Mouse (Mus musculus): Measurements from ENCODE around the gene Kctd17.
A peak's percentile ranks its signal among the peaks of the same experiment; 100 is the strongest.

Gene Kctd17

GRCm38 (mm10) chr15:78414157-78414556 is 14.2 kb upstream of the Kctd17 start:
- DNase-seq (ENCODE audit: low read depth, low spot score): no peak

DNA sequence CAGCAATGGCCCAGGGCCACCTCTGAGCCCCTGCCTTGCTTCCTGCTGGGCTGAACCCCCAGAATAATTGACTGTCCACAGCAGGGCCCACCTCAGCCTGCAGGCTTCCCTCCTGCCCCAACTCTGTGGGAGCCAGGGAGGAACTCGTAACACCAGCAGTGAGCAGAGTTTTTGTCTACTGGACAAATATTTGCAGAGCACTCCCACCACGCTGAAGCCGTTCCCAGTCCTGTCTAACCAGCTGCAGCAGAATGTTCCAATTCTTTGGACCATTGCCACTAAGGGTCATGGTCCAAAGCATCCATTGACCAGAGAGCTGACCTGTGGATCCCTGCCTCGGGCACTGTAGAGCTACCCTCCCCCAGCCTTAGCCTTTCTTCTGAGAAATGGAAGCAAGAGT is 11.4 kb upstream of the Kctd17 start:
- DNase-seq (ENCODE audit: low read depth, low spot score): no peak

DNA sequence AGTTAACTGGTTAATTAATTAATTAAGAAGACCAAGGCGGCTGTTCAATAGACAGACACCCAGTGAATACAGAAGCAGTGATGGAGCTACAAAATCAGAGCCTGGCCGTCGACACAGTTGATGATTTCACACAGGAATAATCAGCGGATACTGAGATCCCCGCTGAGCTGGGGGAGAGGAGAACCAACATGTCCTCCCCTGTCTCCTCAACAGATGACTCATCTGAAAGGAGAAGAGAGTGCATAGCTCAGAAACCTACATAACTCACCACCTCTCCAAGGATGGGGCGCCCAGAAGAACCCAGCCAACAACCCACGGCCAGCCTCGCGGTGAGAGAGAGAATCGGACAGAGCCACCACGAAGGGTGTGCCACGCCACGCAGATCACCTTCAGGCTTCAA is 8.0 kb upstream of the Kctd17 start:
- no peak for DNase-seq (ENCODE audit: low read depth, low spot score)

GRCm38 (mm10) chr15:78422046-78422956 is 6.1 kb upstream of the Kctd17 start:
- peak; percentile 72 for DNase-seq (ENCODE audit: low read depth, low spot score)

DNA sequence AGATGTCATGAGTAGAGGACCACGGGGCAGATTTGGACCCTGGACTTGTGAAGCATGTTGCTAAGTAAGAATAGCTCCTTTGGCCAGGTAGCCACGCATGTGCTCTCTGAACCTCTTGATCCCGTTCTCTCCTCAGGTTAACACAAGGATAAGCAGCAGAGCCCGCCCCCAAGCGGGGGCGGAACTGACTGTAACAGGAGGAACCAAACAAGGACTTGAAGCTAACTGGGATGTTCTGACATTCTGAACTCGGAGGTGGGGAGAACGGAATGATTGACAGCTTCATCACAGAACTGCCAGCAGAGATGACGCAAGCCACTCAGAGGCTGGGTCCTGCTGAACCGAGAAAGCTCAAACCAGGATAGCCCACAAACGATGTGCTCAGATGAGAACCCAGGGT is 3.9 kb upstream of the Kctd17 start:
- DNase-seq (ENCODE audit: low read depth, low spot score): no peak

DNA sequence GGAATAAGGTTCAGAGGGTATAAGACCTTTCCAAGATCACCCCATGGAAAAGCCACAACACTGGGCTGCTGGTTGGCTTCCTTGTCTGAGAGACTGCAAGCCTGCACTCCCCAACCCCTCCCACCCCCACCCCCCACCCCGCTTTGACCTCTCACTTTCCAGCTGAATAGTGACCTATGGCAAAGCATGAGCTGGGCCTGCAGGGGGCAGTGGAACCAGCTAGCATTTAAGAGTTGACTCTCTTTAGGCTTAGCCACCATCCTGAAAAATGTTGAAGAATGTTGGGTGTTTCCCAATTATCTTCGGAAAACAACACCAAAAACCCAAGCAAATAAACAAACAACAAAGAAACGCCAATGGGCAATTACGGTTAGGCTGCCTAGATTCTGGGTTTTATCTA is 3.1 kb upstream of the Kctd17 start:
- DNase-seq (ENCODE audit: low read depth, low spot score): no peak

DNA sequence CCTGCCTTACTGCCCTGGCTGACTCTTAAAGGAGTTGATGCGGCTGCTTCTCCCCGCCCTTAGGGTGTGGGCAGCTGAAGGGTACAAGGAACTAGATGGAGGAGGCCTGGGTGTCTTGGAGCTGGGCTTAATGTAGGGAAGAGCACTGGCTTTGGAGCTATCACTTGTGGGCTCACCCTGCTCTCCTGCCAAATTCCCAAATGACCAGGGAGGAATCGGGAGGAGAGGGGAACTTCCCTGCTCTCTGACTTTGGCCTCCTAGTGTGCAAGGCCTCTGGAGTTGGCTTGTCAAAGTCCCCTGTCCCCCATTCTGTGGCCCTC is 735 bp downstream of the Kctd17 start:
- no peak for DNase-seq (ENCODE audit: low read depth, low spot score)

DNA sequence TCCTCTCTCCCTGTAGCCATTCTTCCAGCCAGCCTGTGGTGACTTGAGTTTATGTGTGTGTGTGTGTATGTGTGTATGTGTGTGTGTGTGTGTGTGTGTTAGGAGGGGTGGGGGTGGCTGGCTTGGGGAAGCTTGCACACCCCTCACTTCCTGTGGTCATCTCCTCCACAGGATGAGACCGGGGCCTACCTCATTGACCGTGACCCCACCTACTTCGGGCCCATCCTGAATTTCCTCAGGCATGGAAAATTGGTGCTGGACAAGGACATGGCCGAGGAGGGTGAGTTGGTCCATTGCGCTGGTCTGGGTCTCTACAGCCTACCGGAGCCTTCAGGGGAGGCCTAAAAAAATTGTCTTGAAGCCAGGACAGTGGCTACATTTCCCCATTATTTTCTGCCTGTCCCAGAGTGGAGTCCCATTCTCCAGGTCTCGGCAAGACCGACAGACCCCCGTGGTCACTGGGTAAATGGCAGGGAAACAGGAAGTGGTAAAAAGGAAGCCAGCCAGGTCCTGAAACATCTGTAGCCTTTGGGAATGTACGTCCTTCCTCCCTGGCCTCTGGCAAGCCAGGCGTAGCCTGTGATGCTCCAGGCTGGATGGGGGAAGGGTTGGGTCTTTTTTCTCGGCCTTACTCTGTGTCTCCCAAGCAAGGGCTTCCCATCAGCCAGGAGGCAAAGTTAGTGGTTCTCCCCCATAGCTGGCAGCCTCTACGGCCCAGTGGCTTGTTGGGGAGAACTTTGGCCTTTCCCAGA is 1.7 kb downstream of the Kctd17 start:
- no peak for DNase-seq (ENCODE audit: low read depth, low spot score)

- DNase-seq (ENCODE audit: low read depth, low spot score): no peak
Observed at GRCm38 (mm10) chr15:78430874-78431273, 2.5 kb downstream of the Kctd17 start.

DNA sequence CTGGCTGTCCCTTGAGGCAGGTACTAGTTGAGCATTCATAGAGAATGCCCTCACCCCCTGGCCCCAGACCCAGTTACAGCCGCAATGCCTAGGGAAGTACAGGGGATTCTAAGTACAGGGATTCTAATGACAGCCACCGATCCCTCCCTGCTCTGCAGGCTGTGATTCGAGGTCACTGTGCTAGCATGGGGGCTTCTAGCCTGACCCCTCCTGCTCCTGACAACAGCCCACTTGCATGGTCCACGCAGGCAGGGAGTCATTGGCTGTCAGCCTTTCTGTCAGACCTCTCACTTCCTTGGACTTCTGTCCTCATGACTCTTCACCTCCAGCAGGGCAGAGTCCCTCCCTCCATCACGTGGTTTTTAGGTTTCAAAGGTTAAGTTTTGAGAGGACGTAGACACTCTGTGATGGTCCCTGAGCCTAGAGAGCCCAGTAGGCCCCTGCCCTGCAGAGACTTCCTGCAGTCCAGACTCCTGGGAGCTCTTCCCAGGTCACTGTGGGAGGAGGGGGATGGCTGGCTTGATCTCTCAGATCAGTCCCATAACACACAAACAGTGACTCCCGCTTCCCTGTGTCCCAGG is 3.3 kb downstream of the Kctd17 start:
- DNase-seq (ENCODE audit: low read depth, low spot score): no peak

GRCm38 (mm10) chr15:78434896-78435520 is 6.6 kb downstream of the Kctd17 start:
- DNase-seq (ENCODE audit: low read depth, low spot score): peak; percentile 37

DNA sequence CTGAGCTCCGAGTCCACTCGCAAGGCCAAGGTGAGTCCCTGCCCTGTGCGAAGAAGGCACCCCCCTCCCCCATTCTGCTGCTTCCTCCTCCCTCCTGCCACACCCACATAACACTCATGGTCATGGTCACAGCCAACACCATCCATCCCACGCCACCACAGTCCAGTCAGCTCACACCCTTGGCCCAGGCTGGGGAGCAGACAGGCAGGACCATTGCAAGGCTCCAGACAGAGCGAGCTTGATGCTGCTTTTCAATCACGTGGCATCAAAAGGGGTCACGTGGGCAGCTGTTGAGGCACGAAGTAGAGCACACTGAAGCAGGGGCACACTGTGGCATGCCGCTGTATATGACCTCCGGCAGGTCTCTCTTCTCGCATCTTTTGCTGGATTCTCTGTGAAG is 7.3 kb downstream of the Kctd17 start:
- DNase-seq (ENCODE audit: low read depth, low spot score): no peak

DNA sequence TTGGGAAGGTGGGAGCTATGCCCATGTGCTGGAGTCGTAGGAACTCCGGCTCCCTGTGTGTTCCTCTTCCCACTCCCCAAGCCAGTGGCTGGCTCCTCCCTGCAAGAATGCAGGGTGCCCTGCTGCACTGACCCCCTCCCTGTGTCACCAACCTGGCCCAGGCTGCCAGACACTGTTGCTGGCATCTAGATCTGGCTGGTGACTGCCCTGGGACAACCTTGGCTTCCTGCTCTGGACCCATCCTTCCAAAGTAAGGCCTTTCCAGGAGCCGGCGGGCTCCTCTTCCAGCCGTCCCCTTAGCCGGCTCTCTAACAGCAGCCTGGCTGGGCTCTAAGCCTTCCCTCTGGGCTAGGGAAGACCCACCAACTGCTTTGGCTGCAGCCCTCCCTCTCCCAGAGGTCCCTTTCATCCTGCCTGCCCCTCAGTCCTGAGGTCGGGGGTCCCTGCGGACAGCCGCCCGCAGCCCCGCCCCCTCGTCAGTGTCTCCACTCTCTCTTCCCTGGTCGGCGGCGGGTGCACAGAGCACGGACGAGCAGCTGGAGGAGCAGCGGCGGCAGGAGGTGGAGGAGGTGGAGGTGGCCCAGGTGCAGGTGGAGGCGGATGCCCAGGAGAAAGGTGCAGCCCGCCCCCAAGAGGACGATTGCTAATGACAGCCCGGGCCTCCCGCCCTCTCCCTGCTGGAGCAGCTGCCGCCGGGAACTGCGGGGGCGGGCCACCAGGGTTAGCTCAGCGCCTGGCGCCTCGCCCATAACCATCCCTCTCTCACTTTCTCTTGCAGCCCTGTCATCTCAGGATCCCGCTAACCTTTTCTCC is 8.2 kb downstream of the Kctd17 start:
- peak; percentile 51 for DNase-seq (ENCODE audit: low read depth, low spot score)

GRCm38 (mm10) chr15:78437237-78438017 is 9.1 kb downstream of the Kctd17 start:
- no peak for DNase-seq (ENCODE audit: low read depth, low spot score)

GRCm38 (mm10) chr15:78438018-78438394 is 9.6 kb downstream of the Kctd17 start:
- no peak for DNase-seq (ENCODE audit: low read depth, low spot score)

DNA sequence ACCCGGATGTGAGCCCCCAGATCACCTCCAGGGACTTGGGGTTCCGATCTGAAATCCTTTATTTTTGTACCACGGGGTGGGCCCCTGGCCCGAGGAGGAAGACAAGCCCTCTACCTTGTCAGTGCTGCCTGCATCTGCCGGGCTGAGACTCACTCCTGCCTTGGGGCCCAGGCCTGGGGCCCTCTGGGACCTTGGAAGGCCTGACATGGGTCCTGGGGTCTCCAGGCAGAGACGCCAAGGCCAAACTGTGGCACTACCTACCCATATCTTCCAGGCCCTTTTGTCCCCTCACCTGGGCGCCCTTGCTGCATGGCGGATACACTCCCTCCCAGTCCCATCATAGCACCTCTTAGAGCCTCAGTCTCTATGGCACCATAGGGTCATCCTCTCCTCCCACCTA is 10.1 kb downstream of the Kctd17 start:
- no peak for DNase-seq (ENCODE audit: low read depth, low spot score)

- no peak for DNase-seq (ENCODE audit: low read depth, low spot score)
Observed at GRCm38 (mm10) chr15:78438973-78439372, 10.6 kb downstream of the Kctd17 start.

DNA sequence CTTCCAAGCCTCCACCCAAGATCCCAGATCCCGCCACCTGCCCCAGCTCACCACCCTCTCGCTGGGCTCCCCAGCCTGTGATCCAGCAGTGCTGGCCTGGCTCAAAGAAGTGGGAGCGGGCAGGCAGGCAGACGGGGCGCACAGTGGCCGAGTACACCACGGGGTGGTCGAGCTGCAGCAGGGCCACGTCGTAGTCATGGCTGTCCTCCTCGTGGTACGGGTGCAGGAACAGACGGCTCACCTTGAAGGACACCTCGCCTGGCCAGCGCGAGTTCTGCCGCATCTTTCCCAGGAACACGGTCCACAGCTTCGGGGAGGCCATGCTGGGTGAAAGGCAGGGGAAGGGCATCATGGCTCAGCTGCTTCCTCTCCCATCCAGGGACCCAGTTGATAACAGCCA is 13.9 kb downstream of the Kctd17 start:
- DNase-seq (ENCODE audit: low read depth, low spot score): no peak

DNA sequence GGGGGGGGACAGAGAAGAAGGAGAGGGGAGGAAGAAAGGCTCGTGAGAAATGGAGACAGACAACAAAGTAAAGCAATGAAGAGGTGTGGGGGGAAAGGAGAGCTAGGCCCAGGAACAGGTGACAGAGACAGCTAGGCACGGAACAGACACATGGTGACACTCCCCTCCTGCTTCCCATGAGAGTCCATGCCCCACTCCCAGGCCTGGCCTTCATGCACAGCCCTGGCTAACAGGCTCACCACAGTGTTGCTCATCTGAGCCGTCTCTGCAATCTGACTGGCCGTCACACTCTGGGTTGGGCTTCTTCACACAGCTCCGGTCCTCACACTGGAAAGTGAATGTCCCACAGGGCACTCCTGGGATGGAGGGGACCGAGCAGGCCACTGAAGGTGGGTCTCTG is 15.5 kb downstream of the Kctd17 start:
- no peak for DNase-seq (ENCODE audit: low read depth, low spot score)

DNA sequence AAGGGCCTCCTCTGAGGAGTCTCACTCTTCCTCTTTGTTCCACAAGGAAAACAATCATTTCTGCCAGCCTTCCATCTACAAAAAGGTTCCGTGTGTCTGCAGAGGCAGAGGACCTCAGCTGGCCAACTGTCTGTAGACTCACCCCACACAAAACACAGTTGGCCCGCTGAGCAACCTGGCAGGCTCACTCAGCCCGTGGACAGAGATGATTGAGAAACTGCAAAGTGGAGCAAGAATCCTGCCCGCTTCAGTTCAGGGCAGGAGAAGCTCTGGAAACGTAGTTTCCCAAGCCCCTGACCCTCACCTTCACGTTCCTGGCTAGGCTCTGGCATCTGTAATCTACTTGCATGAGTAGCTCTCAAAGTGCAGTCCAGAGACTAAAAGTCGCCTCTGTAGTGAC is 18.8 kb downstream of the Kctd17 start:
- DNase-seq (ENCODE audit: low read depth, low spot score): no peak
